Comparison of ENCODE assay signal across 8 mouse cellular contexts in the genomic region with DNA sequence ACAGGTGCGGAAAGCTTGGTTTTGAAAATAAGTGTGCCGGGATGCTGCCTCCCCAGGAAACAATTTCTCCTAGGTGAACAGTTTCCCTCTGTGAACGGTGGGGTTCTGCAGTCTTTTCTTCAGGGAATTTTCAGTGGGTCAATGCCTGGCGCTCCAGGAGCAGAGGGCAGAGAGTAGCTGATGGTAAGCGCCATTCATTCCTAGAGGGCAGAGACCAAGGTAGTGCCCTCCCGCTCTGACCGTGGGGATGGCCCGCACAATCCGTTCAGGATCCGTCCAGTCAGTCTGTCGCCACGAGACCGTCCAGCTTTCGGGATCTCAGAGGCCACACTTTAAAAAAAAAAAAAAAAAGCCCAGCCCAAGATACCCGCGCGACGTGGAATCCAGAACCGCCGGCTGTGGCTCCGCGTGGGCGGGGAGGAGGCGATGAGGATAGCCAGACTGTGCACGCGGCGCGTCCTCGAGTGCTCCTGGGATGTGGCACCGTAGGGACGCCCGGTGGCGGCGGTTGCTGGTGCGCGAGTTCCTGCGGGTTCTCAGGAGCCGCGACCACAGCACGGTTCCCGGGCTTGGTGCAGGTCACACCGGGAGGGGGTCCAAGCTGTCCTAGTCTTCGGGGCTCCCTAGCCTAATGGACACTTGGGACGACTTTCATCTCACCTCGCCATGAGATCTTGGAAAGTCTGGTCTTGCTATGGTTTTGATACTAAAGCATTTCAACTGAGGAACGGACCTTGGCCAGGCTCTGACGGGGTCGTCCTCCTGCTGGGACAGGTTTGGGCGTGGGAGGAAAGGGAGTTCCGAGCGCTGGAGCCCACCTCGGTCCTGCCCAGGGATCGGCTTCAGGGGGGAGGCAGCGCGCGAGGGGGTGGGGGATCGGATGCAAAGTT. TPM values are rescaled to one million over a fixed set of nuclear protein-coding genes. Genes with fewer than 3 reads are reported as not detected.
DNase-seq lines count a peak whose midpoint lies in the region; ATAC-seq and TF ChIP-seq lines count a peak whose summit lies in the region.

No protein-coding gene starts in this region.

- H3K36me3 ChIP-seq in ES-E14 (ENCODE audit: control insufficient read depth, insufficient read depth, low read length, poor library complexity, severe bottlenecking) = no peaks in the 10 kb centered on the region
- H3K36me3 ChIP-seq in heart, postnatal 0 days (replicated peaks; ENCODE audit: control insufficient read depth, insufficient read depth, low read length) = no peaks in the 10 kb centered on the region
- no peaks in the 10 kb centered on the region for H3K36me3 ChIP-seq in midbrain, embryonic 12.5 days

- H3K27me3 ChIP-seq in heart, postnatal 0 days (ENCODE audit: control insufficient read depth, insufficient read depth, low read length) = peaks cover 73% of the 10 kb centered on the region
- peaks cover 69% of the 10 kb centered on the region for H3K27me3 ChIP-seq in midbrain, embryonic 12.5 days

- WGBS in heart, postnatal 0 days = 4% methylated on average over 57 of the region's 57 CpGs
- WGBS in midbrain, embryonic 12.5 days = 2% methylated on average over 57 of the region's 57 CpGs

- peak overlapping the region; percentile 37 to 39; a peak in 2 of 4 replicates for H3K4me3 ChIP-seq in ES-E14 (ENCODE audit: insufficient read depth in 1 of 2, low read depth in 1 of 2, low read length in 2 of 2, poor library complexity in 1 of 2, severe bottlenecking in 1 of 2)
- H3K4me3 ChIP-seq in heart, postnatal 0 days (ENCODE audit: low read depth, low read length) = peak overlapping the region; percentile 32
- H3K4me3 ChIP-seq in midbrain, embryonic 12.5 days = peak overlapping the region; percentile 27

- no peak for TF ChIP-seq EP300 in heart, postnatal 0 days (IDR thresholded peaks at IDR 0.05; ENCODE audit: low read depth)

- no peak overlapping the region for H3K27ac ChIP-seq in ES-E14 (ENCODE audit: insufficient read depth, low read depth, low read length, poor library complexity, severe bottlenecking)
- no peak overlapping the region for H3K27ac ChIP-seq in heart, postnatal 0 days (ENCODE audit: low read depth)
- no peak overlapping the region for H3K27ac ChIP-seq in midbrain, embryonic 12.5 days (replicated peaks)

- no peak overlapping the region for H3K9ac ChIP-seq in ES-E14 (ENCODE audit: insufficient read depth, low read depth, low read length, poor library complexity, severe bottlenecking)
- H3K9ac ChIP-seq in heart, postnatal 0 days (replicated peaks; ENCODE audit: low read depth, low read length) = no peak overlapping the region
- no peak overlapping the region for H3K9ac ChIP-seq in midbrain, embryonic 12.5 days (replicated peaks)

- DNase-seq in cerebellum, postnatal 10 days = peak; percentile 32 to 33
- DNase-seq in ES-E14 (ENCODE audit: low read depth, low spot score) = no peak
- DNase-seq in heart, postnatal 0 days (ENCODE audit: low spot score) = no peak
- no peak for DNase-seq in urinary bladder, postnatal 36 days (ENCODE audit: low spot score in 2 of 2)
- no peak for DNase-seq in ovary, postnatal 10 days (ENCODE audit: low spot score)
- DNase-seq in left cerebral cortex, adult 8-10 months (ENCODE audit: low spot score in 2 of 2) = no peak

- TF ChIP-seq CTCF in heart, postnatal 0 days (IDR thresholded peaks at IDR 0.05; ENCODE audit: low read depth) = no peak

- peak overlapping the region; percentile 24 for H3K4me2 ChIP-seq in heart, postnatal 0 days (ENCODE audit: low read depth, low read length)
- peak overlapping the region; percentile 46 for H3K4me2 ChIP-seq in midbrain, embryonic 12.5 days (replicated peaks)

- H3K4me1 ChIP-seq in ES-E14 (ENCODE audit: control insufficient read depth in 2 of 2, insufficient read depth in 2 of 2, low read length in 2 of 2, poor library complexity in 1 of 2) = peaks cover 0 to 7% of the 10 kb centered on the region in 2 experiments; a peak in 1 of 4 replicates
- H3K4me1 ChIP-seq in heart, postnatal 0 days (ENCODE audit: control insufficient read depth, insufficient read depth) = no peaks in the 10 kb centered on the region
- H3K4me1 ChIP-seq in midbrain, embryonic 12.5 days = peaks cover 26% of the 10 kb centered on the region

- in situ Hi-C loops in ES-E14 (cut with MboI; ENCODE audit: low sequenced_read_pairs in 2 of 2, unreplicated experiment in 2 of 2) = loop anchor here (5.0 kb wide), 1 partner anchor 710 kb away; no protein-coding TSS in a partner anchor

- H3K9me3 ChIP-seq in ES-E14 (ENCODE audit: control insufficient read depth, insufficient read depth, low read depth, low read length) = no peaks in the 10 kb centered on the region
- no peaks in the 10 kb centered on the region for H3K9me3 ChIP-seq in heart, postnatal 0 days (replicated peaks; ENCODE audit: control insufficient read depth, low read length)
- H3K9me3 ChIP-seq in midbrain, embryonic 12.5 days = no peaks in the 10 kb centered on the region

- ATAC-seq in cerebellum, adult (ENCODE audit: insufficient number of reproducible peaks, low FRiP score, low TSS enrichment) = no peak
- no peak for ATAC-seq in heart, postnatal 0 days (ENCODE audit: insufficient read depth, low read depth)
- no peak for ATAC-seq in midbrain, embryonic 12.5 days (ENCODE audit: low FRiP score, low read depth)

TF ChIP-seq in ES-E14, 5 proteins besides CTCF, POLR2A, EP300 and RAD21:
- TF ChIP-seq HCFC1 (IDR thresholded peaks at IDR 0.05; ENCODE audit: borderline replicate concordance, insufficient read depth, low read length) (no peak), CHD2 (IDR thresholded peaks at IDR 0.05; ENCODE audit: low read depth, low read length) (no peak), ZNF384 (IDR thresholded peaks at IDR 0.05; ENCODE audit: low read depth, low read length) (no peak), ZC3H11A (IDR thresholded peaks at IDR 0.05; ENCODE audit: borderline replicate concordance, low read depth, low read length) (no peak), MAFK (IDR thresholded peaks at IDR 0.05; ENCODE audit: insufficient read depth, low read depth, low read length) (no peak)

RNA-seq across cellular contexts. Expression of a gene that starts 3.7 kb away (rescaled TPM):
- not detected in 2 replicates for total RNA-seq in ES-E14 (2012; rRNA removed)
- not detected in 2 replicates for total RNA-seq in heart, postnatal 0 days (2014; rRNA removed; ENCODE audit: low replicate concordance)
- not detected in 2 replicates for polyA plus RNA-seq in heart, postnatal 0 days (2015; fragmentation: Nextera tagmentation; extraction: Ambion mirVana)
- 0.09 and 0.18 TPM in 2 replicates for polyA plus RNA-seq in midbrain, embryonic 12.5 days (2016; fragmentation: Nextera tagmentation; extraction: Ambion mirVana)
- not detected for total RNA-seq in left cerebral cortex, adult 8-10 months (2022)

RNA-seq across cellular contexts. Expression of a gene that starts 21.8 kb away (rescaled TPM):
- total RNA-seq in ES-E14 (2012; rRNA removed) = 88.4 and 144 TPM in 2 replicates
- total RNA-seq in heart, postnatal 0 days (2014; rRNA removed; ENCODE audit: low replicate concordance) = 390 and 396 TPM in 2 replicates
- 1,580 and 1,639 TPM in 2 replicates for polyA plus RNA-seq in heart, postnatal 0 days (2015; fragmentation: Nextera tagmentation; extraction: Ambion mirVana)
- polyA plus RNA-seq in midbrain, embryonic 12.5 days (2016; fragmentation: Nextera tagmentation; extraction: Ambion mirVana) = 203 and 209 TPM in 2 replicates
- total RNA-seq in left cerebral cortex, adult 8-10 months (2022) = 100 to 1,000 TPM; 176 to 189 (median 186) TPM

RNA-seq across cellular contexts. Expression of a gene that starts 35.6 kb away (rescaled TPM):
- total RNA-seq in ES-E14 (2012; rRNA removed) = 0.26 and 3.0 TPM in 2 replicates
- 106 and 163 TPM in 2 replicates for total RNA-seq in heart, postnatal 0 days (2014; rRNA removed; ENCODE audit: low replicate concordance)
- 3.9 and 4.9 TPM in 2 replicates for polyA plus RNA-seq in heart, postnatal 0 days (2015; fragmentation: Nextera tagmentation; extraction: Ambion mirVana)
- polyA plus RNA-seq in midbrain, embryonic 12.5 days (2016; fragmentation: Nextera tagmentation; extraction: Ambion mirVana) = 0.64 and 0.93 TPM in 2 replicates
- total RNA-seq in left cerebral cortex, adult 8-10 months (2022) = 1 to 10 TPM; 5.0 to 6.8 (median 6.3) TPM

Comparison
In these comparisons a context has a peak if more than half of its experiments do, and no peak if none do; other contexts are left out.
1. DNase-seq: peak in cerebellum, postnatal 10 days (2 of 2); none in ES-E14 (single experiment), heart, postnatal 0 days (single experiment), urinary bladder, postnatal 36 days (0 of 2), ovary, postnatal 10 days (single experiment) and left cerebral cortex, adult 8-10 months (0 of 2).
2. RNA of a gene that starts 35.6 kb away (total RNA-seq): 106 to 163 TPM in heart, postnatal 0 days; 5.0 to 6.8 TPM in left cerebral cortex, adult 8-10 months and 0.26 to 3.0 TPM in ES-E14; every median in the first group is over 10 times any median in the second.
3. Peak in every context shown above with its lines, with median percentiles within 50 percentile points of each other: H3K4me3 ChIP-seq.